Mouse (Mus musculus): ENCODE measurements around the gene Gm9789.
"Not testable (repeated sequence)": the region's sequence is repeated elsewhere in the genome, so short reads cannot be mapped to it uniquely, and the experiment has no call there.

The Gm9789 gene

GRCm38 (mm10) chr16:89157652-89158051 lies at the start of gene Gm9789:
Gene Gm9789, plus strand, starts transcription at chr16:89157952.
- no peak for DNase-seq (ENCODE audit: low spot score)

DNA sequence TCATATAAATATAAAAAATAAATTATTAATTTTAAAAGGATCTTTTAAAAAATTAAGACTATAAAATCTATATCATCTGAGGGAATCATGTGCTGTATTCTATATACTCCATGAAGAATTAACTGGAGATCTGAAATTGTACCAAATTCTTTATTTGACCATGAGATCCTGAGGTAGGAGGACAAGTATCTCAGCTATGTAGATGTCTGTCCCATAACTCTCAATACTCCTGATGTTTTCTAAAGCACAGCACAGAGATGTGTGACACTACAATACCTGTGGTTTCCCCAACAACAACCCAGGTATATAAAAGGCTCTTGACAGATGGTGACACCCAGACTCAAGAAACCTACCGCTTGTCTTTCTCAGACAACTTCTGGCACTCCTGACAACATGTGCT lies 17.2 kb upstream of the Gm9789 start, which contains the start of gene Gm6358:
Gene Gm6358 (plus strand): TSS at position 301 of the 400 bp plus-strand sequence.
- no peak for DNase-seq (ENCODE audit: low spot score)

- no peak for DNase-seq (ENCODE audit: low spot score)
Observed at GRCm38 (mm10) chr16:89150786-89151185, 7.0 kb upstream of the Gm9789 start, which contains the start of gene Gm10061. Gene Gm10061, plus strand, starts transcription at chr16:89151086.

DNA sequence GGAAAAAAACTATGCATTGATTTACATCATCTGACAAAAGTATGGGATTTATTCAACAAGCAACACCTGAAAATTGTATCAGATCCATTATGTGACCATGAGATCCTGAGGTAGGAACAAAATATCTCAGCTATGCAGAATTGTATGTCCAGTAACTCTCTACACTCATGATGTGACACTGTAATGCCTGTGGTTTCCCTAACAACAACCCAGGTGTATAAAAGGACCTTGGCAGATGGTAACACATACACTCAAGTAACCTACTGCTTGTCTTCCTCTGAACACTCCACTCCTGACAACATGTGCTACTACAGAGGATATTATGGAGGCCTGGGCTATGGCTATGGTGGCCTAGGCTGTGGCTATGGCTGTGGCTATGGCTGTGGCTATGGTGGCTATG lies 11.4 kb downstream of the Gm9789 start, which contains the start of gene Gm7735:
Gene Gm7735 (plus strand): TSS at position 301 of the 400 bp plus-strand sequence.
- DNase-seq (ENCODE audit: low spot score) = not testable (repeated sequence)

- no peak for DNase-seq (ENCODE audit: low spot score)
Observed at GRCm38 (mm10) chr16:89174435-89174834, 16.7 kb downstream of the Gm9789 start, which contains the start of gene 1110057P08Rik. Gene 1110057P08Rik, plus strand, starts transcription at chr16:89174735.

DNA sequence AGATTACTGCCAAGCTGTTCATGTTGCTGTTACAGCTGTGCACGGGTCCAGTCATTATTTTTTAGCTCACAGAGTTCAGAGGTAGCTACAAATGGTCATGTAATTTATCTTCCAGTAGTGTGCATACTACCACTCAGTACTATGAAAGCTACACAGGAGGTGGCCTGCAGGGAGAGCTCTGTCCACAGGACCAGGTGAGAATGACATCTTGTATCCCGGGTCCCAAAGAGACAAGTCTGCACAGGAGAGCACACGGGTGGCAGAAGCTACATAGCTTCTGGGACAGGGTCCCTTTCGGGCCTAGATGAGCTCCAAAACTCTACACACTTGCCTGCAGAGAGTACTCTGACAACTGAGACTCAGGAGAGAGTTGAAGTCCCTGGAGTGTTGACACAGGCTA lies 30.9 kb downstream of the Gm9789 start:
- DNase-seq (ENCODE audit: low spot score) = no peak

GRCm38 (mm10) chr16:89205561-89205960 lies 47.8 kb downstream of the Gm9789 start, which contains the start of gene Krtap20-2:
Gene Krtap20-2, plus strand, starts transcription at chr16:89205861.
- DNase-seq (ENCODE audit: low spot score) = no peak

Data from MN1 (cell line).